Mouse (Mus musculus) spleen, postnatal 14 days (tissue): ENCODE measurements around the gene Esp36.
"Not testable (repeated sequence)": the region's sequence is repeated elsewhere in the genome, so short reads cannot be mapped to it uniquely, and the experiment has no call there.

Experiments used
- DNase-seq, 2 experiments: peaks; one replicate each; pipeline ENCODE4 v3.0.0; 2021 to 2022; ENCODE audit warnings: low spot score in 2 of 2

Gene Esp36

GRCm38 (mm10) chr17:38420085-38420484 is at the start of gene Esp36:
Gene Esp36, minus strand, starts transcription at chr17:38420185.
- DNase-seq = no peak

GRCm38 (mm10) chr17:38456206-38456605 is 36.2 kb upstream of the Esp36 start:
- DNase-seq = not testable (repeated sequence)

- no peak for DNase-seq
Measured at GRCm38 (mm10) chr17:38450688-38451087, 30.7 kb upstream of the Esp36 start.

- no peak for DNase-seq
Measured at GRCm38 (mm10) chr17:38406135-38406534, 13.8 kb downstream of the Esp36 start.

GRCm38 (mm10) chr17:38391821-38392220 is 28.2 kb downstream of the Esp36 start:
- no peak for DNase-seq
